Comparison of ENCODE assay signal across 10 mouse cellular contexts in genomic region chr13:45613346-45613745, GRCm38 (mm10).
A peak's percentile ranks its signal among the peaks of the same experiment; 100 is the strongest.
DNase-seq lines count a peak whose midpoint lies in the region; ATAC-seq and TF ChIP-seq lines count a peak whose summit lies in the region.
"Had no signal": no experiment of that assay in that cellular context is flagged by ENCODE, and none has a peak within 500 bp of the region (broad histone marks: within the 10 kb centered on the region; RNA-seq: fewer than 3 reads in every experiment).

No protein-coding gene starts in this region.

- no peak overlapping the region for H3K4me3 ChIP-seq in kidney, embryonic 15.5 days (replicated peaks)
- no peak overlapping the region for H3K4me3 ChIP-seq in cortical plate, adult 2 months (ENCODE audit: insufficient read depth, low read length)
- H3K4me3 ChIP-seq: erythroblast, embryonic 14.5 days; limb, embryonic 13.5 days had no signal

- no peaks in the 10 kb centered on the region for H3K27me3 ChIP-seq in kidney, embryonic 15.5 days
- H3K27me3 ChIP-seq: limb, embryonic 13.5 days had no signal

- no peaks in the 10 kb centered on the region; the same call in 1 of the 2 replicates for H3K9me3 ChIP-seq in kidney, embryonic 15.5 days (replicated peaks)
- H3K9me3 ChIP-seq: limb, embryonic 13.5 days had no signal

- no peak overlapping the region for H3K27ac ChIP-seq in kidney, embryonic 15.5 days
- H3K27ac ChIP-seq in cortical plate, adult 2 months (ENCODE audit: insufficient read depth, low read length) = no peak overlapping the region
- H3K27ac ChIP-seq: limb, embryonic 13.5 days had no signal

- TF ChIP-seq CTCF in cortical plate, adult 2 months (IDR thresholded peaks at IDR 0.05; ENCODE audit: extremely low read depth, insufficient read depth, low read length) = peak; percentile 66

- H3K4me1 ChIP-seq in kidney, embryonic 15.5 days = peaks cover 9% of the 10 kb centered on the region
- peaks cover 9% of the 10 kb centered on the region for H3K4me1 ChIP-seq in cortical plate, adult 2 months (ENCODE audit: control insufficient read depth, insufficient read depth, low read length)
- H3K4me1 ChIP-seq: limb, embryonic 13.5 days had no signal

- DNase-seq in kidney, adult 11 months = peak; percentile 20
- peak; percentile 35 for DNase-seq in CD4-positive helper T cell, adult 2 months (ENCODE audit: low read depth, low spot score)
- peak; percentile 56 for DNase-seq in R1 (ENCODE audit: low read depth, low spot score)
- peak; percentile 56 for DNase-seq in induced T-regulatory cell, adult 2 months (ENCODE audit: low read depth)
- peak; percentile 55 for DNase-seq in mesoderm, embryonic 11.5 days (ENCODE audit: low read depth, low spot score)

- no peak overlapping the region for H3K9ac ChIP-seq in kidney, embryonic 15.5 days
- H3K9ac ChIP-seq: limb, embryonic 13.5 days had no signal

- H3K4me2 ChIP-seq in kidney, embryonic 15.5 days = no peak overlapping the region
- H3K4me2 ChIP-seq: limb, embryonic 13.5 days had no signal

- no peak for ATAC-seq in kidney, embryonic 15.5 days (replicated peaks; ENCODE audit: low FRiP score)
- ATAC-seq in inflammation-experienced regulatory T-cells, adult 6 months = no peak

- no peak for TF ChIP-seq POLR2A in cortical plate, adult 2 months (IDR thresholded peaks at IDR 0.05; ENCODE audit: extremely low read depth, insufficient read depth, low read length)

- WGBS in kidney, embryonic 15.5 days = 36% methylated on average over 5 of the region's 5 CpGs

- H3K36me3 ChIP-seq in kidney, embryonic 15.5 days = no peaks in the 10 kb centered on the region
- H3K36me3 ChIP-seq: limb, embryonic 13.5 days had no signal
